Mouse (Mus musculus): Measurements from ENCODE around the gene Creb5. TPM values are rescaled to one million over a fixed set of nuclear protein-coding genes. Genes with fewer than 3 reads are reported as not detected.

Gene Creb5
- polyA plus RNA-seq (2014; fragmentation: Nextera tagmentation; extraction: Ambion mirVana) = 36.2 and 39.0 TPM in 2 replicates

DNA sequence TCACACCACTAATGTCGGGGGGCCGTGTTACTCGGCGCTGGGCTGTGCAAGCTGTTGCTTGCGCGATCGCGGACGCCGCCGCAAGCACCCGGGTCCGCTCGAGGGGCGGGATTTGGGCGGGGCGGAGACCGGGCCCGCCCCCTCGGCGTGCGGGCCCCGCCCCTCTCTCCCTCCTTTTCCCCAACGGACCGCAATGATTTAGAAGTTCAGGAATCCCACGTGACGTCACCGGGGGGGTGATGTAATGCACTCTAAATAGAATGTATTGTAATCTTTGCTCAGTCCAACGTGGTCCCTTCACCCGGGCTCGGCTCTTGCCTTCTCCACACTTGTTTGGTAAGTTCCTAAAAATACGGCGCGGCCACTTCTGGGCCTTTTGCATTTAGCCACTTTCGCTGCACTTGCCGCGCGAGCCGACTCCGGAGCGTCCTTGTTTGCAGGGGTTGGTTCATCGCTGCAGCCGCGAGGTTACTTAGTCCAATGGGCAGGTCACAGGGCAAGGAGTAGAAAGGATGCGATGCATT, at the start of gene Creb5:
Gene Creb5 (plus strand): TSS at position 233 of the 524 bp plus-strand sequence.
- Histone ChIP-seq H3K4me3 (ENCODE audit: low read depth, low read length) (peak within 1 kb of the TSS; percentile 64), H3K9me3 (ENCODE audit: control insufficient read depth, low read length) (no peaks in the 10 kb centered on the region), H3K4me2 (ENCODE audit: low read depth, low read length, severe bottlenecking) (peak within 1 kb of the TSS; percentile 88), H3K4me1 (replicated peaks; ENCODE audit: control insufficient read depth, insufficient read depth, low read length) (0 out of 2 replicates have a peak, but pooled peaks cover 2% of the 10 kb centered on the region), H3K27me3 (ENCODE audit: control insufficient read depth, insufficient read depth, low read length) (peaks cover 15% of the 10 kb centered on the region), H3K9ac (ENCODE audit: low read length) (peak within 1 kb of the TSS; percentile 72), H3K27ac (ENCODE audit: low read depth, low read length) (peak within 1 kb of the TSS; percentile 55), H3K36me3 (ENCODE audit: control insufficient read depth, insufficient read depth, low read length) (no peaks in the 10 kb centered on the region)
- WGBS = under 1% methylated on average over 45 of the region's 45 CpGs
- peak; percentile 96 for DNase-seq (ENCODE audit: low spot score)
- ATAC-seq (replicated peaks; ENCODE audit: low FRiP score) = peak; percentile 83

DNA sequence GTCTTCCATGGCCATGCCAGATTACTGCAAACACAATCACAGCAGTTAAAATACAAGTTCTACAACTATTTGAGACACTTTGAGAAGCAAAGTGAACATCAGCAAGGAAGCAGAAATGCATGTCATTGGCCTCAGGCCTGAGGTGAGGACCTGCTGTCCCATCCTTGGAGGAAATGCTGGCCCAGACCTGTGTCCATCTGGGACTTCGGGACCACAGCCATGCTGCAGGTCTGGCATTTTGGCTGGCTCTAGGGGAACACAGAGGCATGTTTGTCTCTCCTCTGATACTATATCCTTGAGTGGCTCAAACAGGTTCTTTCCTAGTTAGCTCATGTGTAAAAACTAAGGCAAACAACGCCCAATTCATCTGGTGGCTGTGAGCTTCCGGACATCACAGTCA, 27.2 kb upstream of the Creb5 start:
- no peak overlapping the region for H3K4me2 ChIP-seq (ENCODE audit: low read depth, low read length, severe bottlenecking)
- H3K9me3 ChIP-seq (ENCODE audit: control insufficient read depth, low read length) = no peaks in the 10 kb centered on the region
- ATAC-seq (replicated peaks; ENCODE audit: low FRiP score) = no peak
- DNase-seq (ENCODE audit: low spot score) = no peak
- no peaks in the 10 kb centered on the region for H3K27me3 ChIP-seq (ENCODE audit: control insufficient read depth, insufficient read depth, low read length)
- no peaks in the 10 kb centered on the region for H3K4me1 ChIP-seq (replicated peaks; ENCODE audit: control insufficient read depth, insufficient read depth, low read length)
- no peaks in the 10 kb centered on the region for H3K36me3 ChIP-seq (ENCODE audit: control insufficient read depth, insufficient read depth, low read length)
- no peak overlapping the region for H3K27ac ChIP-seq (ENCODE audit: low read depth, low read length)
- 96% methylated on average over 3 of the region's 3 CpGs for WGBS
- no peak overlapping the region for H3K4me3 ChIP-seq (ENCODE audit: low read depth, low read length)
- H3K9ac ChIP-seq (ENCODE audit: low read length) = no peak overlapping the region

DNA sequence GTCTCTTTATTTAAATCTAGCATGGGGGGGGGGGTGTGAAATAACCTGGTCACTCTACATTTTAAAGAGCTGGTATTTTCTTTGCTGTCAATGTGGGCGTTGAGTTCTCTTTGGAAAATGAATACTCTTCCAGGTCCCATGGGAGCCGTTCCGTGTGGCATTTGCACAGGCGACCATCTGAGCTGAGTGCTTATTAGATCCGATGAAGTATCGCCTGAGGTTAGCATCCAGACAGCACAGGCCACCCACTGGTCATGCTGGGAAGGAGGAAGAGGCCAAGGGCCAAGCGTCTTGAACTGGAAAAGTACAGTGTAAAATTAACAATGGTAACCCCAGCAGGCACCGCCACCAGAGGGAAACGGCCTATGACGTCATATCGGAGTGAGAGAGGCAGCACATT, 24.7 kb upstream of the Creb5 start:
- Histone ChIP-seq H3K4me1 (replicated peaks; ENCODE audit: control insufficient read depth, insufficient read depth, low read length) (peaks cover 1% of the 10 kb centered on the region; the same call in 1 of the 2 replicates), H3K4me3 (ENCODE audit: low read depth, low read length) (no peak overlapping the region), H3K36me3 (ENCODE audit: control insufficient read depth, insufficient read depth, low read length) (no peaks in the 10 kb centered on the region), H3K27ac (ENCODE audit: low read depth, low read length) (no peak overlapping the region), H3K9ac (ENCODE audit: low read length) (no peak overlapping the region), H3K4me2 (ENCODE audit: low read depth, low read length, severe bottlenecking) (no peak overlapping the region), H3K9me3 (ENCODE audit: control insufficient read depth, low read length) (no peaks in the 10 kb centered on the region), H3K27me3 (ENCODE audit: control insufficient read depth, insufficient read depth, low read length) (no peaks in the 10 kb centered on the region)
- WGBS = 79% methylated on average over 11 of the region's 11 CpGs
- no peak for ATAC-seq (replicated peaks; ENCODE audit: low FRiP score)
- no peak for DNase-seq (ENCODE audit: low spot score)

DNA sequence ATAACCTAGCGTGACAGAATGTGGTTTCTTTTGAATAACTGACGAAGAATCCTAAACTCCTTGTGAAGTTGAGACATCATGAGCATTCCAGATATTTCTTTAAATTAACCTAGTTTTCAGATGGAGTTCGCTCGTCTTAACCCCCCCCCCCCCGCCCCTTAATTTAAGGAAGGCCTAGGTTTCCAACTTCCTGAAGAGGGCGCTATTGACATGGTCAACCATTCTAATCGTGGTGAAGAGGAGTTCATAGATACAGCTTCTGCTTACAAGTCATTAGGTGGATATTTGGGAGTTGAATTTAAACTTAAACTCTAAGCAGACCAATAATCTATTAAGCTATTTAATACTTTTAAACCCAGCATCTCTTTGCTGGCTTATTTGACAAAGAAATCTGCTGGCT, 20.0 kb upstream of the Creb5 start:
- Histone ChIP-seq H3K27ac (ENCODE audit: low read depth, low read length) (no peak overlapping the region), H3K36me3 (ENCODE audit: control insufficient read depth, insufficient read depth, low read length) (no peaks in the 10 kb centered on the region), H3K9me3 (ENCODE audit: control insufficient read depth, low read length) (no peaks in the 10 kb centered on the region), H3K4me1 (replicated peaks; ENCODE audit: control insufficient read depth, insufficient read depth, low read length) (peaks cover 2% of the 10 kb centered on the region; the same call in 1 of the 2 replicates), H3K4me3 (ENCODE audit: low read depth, low read length) (no peak overlapping the region), H3K4me2 (ENCODE audit: low read depth, low read length, severe bottlenecking) (no peak overlapping the region), H3K27me3 (ENCODE audit: control insufficient read depth, insufficient read depth, low read length) (no peaks in the 10 kb centered on the region), H3K9ac (ENCODE audit: low read length) (no peak overlapping the region)
- 29% methylated on average over 7 of the region's 7 CpGs for WGBS
- no peak for ATAC-seq (replicated peaks; ENCODE audit: low FRiP score)
- DNase-seq (ENCODE audit: low spot score) = no peak

DNA sequence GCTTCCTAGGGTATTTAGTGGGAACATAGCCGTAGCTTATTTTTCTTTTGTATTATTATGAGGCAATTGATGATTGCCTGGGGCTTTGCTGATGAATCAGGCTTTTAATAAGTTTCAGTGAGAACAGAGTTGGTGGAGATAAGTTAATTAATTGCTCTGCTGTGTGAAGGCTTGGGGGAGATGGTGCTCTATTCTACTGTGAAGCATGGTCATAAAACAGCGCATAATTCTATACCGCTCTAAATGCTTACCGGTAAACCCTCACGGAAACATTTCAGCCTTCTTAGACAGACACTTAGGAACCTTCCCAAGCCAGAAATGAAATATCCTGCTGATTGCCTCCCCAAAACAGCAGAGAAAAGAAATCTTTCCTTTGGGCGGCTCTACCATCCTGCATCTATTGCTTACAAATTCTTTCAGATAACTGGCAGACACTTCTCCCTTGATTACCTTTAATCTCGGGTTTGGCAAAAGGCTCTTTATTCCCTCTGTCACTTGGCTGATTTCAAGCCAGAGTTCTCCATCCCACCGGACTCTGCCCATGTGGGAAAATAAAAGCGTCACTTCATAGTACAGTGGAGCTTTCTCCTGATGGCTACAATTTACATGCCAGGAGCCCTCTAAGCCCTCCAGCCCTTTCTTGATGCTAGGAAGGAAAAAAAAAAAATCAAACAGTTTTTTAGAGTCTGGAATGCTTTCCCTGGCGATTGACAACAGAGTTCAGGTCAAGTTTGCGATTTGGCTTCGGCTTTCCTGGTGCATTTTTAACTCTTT, 19.2 kb upstream of the Creb5 start:
- Histone ChIP-seq H3K36me3 (ENCODE audit: control insufficient read depth, insufficient read depth, low read length) (no peaks in the 10 kb centered on the region), H3K4me2 (ENCODE audit: low read depth, low read length, severe bottlenecking) (peak overlapping the region; percentile 22; the same call in 1 of the 2 replicates), H3K9ac (ENCODE audit: low read length) (no peak overlapping the region; the same call in 1 of the 2 replicates)

GRCm38 (mm10) chr6:53271216-53271615, 15.9 kb upstream of the Creb5 start:
- Histone ChIP-seq H3K4me1 (replicated peaks; ENCODE audit: control insufficient read depth, insufficient read depth, low read length) (peaks cover 2% of the 10 kb centered on the region; the same call in 1 of the 2 replicates), H3K4me3 (ENCODE audit: low read depth, low read length) (no peak overlapping the region), H3K9ac (ENCODE audit: low read length) (no peak overlapping the region), H3K4me2 (ENCODE audit: low read depth, low read length, severe bottlenecking) (no peak overlapping the region), H3K9me3 (ENCODE audit: control insufficient read depth, low read length) (no peaks in the 10 kb centered on the region), H3K36me3 (ENCODE audit: control insufficient read depth, insufficient read depth, low read length) (no peaks in the 10 kb centered on the region), H3K27me3 (ENCODE audit: control insufficient read depth, insufficient read depth, low read length) (no peaks in the 10 kb centered on the region), H3K27ac (ENCODE audit: low read depth, low read length) (no peak overlapping the region)
- no peak for DNase-seq (ENCODE audit: low spot score)
- 54% methylated on average over 3 of the region's 3 CpGs for WGBS
- no peak for ATAC-seq (replicated peaks; ENCODE audit: low FRiP score)

More for the DNA sequence above, 19.2 kb upstream of the Creb5 start:
- 22% methylated on average over 12 of the region's 12 CpGs for WGBS
- Histone ChIP-seq H3K4me3 (ENCODE audit: low read depth, low read length) (peak overlapping the region; percentile 3; the same call in 1 of the 2 replicates), H3K27me3 (ENCODE audit: control insufficient read depth, insufficient read depth, low read length) (no peaks in the 10 kb centered on the region), H3K9me3 (ENCODE audit: control insufficient read depth, low read length) (no peaks in the 10 kb centered on the region), H3K4me1 (replicated peaks; ENCODE audit: control insufficient read depth, insufficient read depth, low read length) (peaks cover 2% of the 10 kb centered on the region; the same call in 1 of the 2 replicates), H3K27ac (ENCODE audit: low read depth, low read length) (peak overlapping the region; percentile 57; the same call in 1 of the 2 replicates)
- DNase-seq (ENCODE audit: low spot score) (no peak), ATAC-seq (replicated peaks; ENCODE audit: low FRiP score) (no peak)

- ATAC-seq (replicated peaks; ENCODE audit: low FRiP score) = no peak
- Histone ChIP-seq H3K36me3 (ENCODE audit: control insufficient read depth, insufficient read depth, low read length) (no peaks in the 10 kb centered on the region), H3K27me3 (ENCODE audit: control insufficient read depth, insufficient read depth, low read length) (no peaks in the 10 kb centered on the region), H3K4me1 (replicated peaks; ENCODE audit: control insufficient read depth, insufficient read depth, low read length) (peaks cover 2% of the 10 kb centered on the region; the same call in 1 of the 2 replicates), H3K9ac (ENCODE audit: low read length) (no peak overlapping the region), H3K9me3 (ENCODE audit: control insufficient read depth, low read length) (no peaks in the 10 kb centered on the region), H3K4me2 (ENCODE audit: low read depth, low read length, severe bottlenecking) (no peak overlapping the region), H3K27ac (ENCODE audit: low read depth, low read length) (no peak overlapping the region), H3K4me3 (ENCODE audit: low read depth, low read length) (no peak overlapping the region)
- DNase-seq (ENCODE audit: low spot score) = no peak
- 48% methylated on average over 4 of the region's 4 CpGs for WGBS
Measured at GRCm38 (mm10) chr6:53271636-53272035, 15.4 kb upstream of the Creb5 start.

DNA sequence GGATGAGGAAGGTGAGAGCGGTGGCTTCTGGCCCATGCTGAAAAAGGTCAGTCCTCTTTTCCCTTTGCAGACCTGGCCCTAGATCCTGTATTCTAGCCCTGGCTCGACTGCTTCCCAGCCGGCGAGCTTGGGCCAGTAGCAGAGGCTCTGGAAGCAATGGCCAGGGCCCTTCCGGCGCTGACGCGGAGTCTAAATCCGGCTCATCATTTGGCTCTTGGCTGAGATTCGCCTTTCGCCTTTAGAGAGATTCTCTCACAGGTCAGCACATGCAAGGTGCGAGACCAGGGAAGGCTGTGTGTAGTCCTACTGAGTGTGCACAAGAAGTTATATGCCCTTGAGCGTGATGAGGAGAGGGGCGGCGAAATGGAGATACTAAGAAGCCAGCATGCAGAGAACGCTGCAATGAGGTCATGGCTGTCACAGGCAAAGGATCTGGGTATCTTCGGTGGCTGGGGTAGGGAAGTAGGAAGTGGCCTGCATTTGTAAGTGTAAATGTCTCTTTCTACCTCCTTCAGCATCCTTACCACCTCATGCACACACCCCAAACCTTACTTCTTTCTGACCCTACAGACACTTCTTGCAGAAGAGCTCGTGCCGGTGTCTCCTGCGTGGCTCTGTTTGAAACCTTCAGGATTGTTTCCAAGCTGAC, 557 bp upstream of the Creb5 start:
- Histone ChIP-seq H3K9me3 (ENCODE audit: control insufficient read depth, low read length) (no peaks in the 10 kb centered on the region), H3K36me3 (ENCODE audit: control insufficient read depth, insufficient read depth, low read length) (no peaks in the 10 kb centered on the region), H3K4me1 (replicated peaks; ENCODE audit: control insufficient read depth, insufficient read depth, low read length) (0 out of 2 replicates have a peak, but pooled peaks cover 2% of the 10 kb centered on the region), H3K27ac (ENCODE audit: low read depth, low read length) (no peak overlapping the region), H3K4me2 (ENCODE audit: low read depth, low read length, severe bottlenecking) (peak overlapping the region; percentile 88), H3K4me3 (ENCODE audit: low read depth, low read length) (peak overlapping the region; percentile 64), H3K27me3 (ENCODE audit: control insufficient read depth, insufficient read depth, low read length) (peaks cover 15% of the 10 kb centered on the region), H3K9ac (ENCODE audit: low read length) (peak overlapping the region; percentile 21; the same call in 1 of the 2 replicates)
- WGBS = 2% methylated on average over 20 of the region's 20 CpGs
- DNase-seq (ENCODE audit: low spot score) (peak; percentile 65), ATAC-seq (replicated peaks; ENCODE audit: low FRiP score) (peak; percentile 43)

Measured in forebrain, embryonic 11.5 days (tissue).